Mouse (Mus musculus) liver, postnatal 0 days (tissue): ENCODE data around the gene Hist1h4b. TPM values are rescaled to one million over a fixed set of nuclear protein-coding genes. Genes with fewer than 3 reads are reported as not detected.
"Not testable (repeated sequence)": the region's sequence is repeated elsewhere in the genome, so short reads cannot be mapped to it uniquely, and the experiment has no call there.

Experiments used
- ATAC-seq: fragments of 200-750 bp; cut with Nextera tagmentation; 2 replicates; pipeline ENCODE4 v1.8.0; 2017; ENCODE audit warnings: mild to moderate bottlenecking, moderate library complexity
- DNase-seq: peaks from one replicate; pipeline ENCODE4 v3.0.0-alpha.2; 2016
- H3K27ac ChIP-seq: fragments of 300-500 bp; sonication (generic); 2 replicates; pipeline ENCODE4 v1.5.1; 2014; ENCODE audit warnings: antibody characterized with exemption, moderate library complexity, mild to moderate bottlenecking, low read depth
- H3K27me3 ChIP-seq: fragments of 300-500 bp; sonication (generic); 2 replicates; pipeline ENCODE4 v1.6.1; 2014; ENCODE audit warnings: low read length, control low read depth, mixed read lengths; ENCODE audit not compliant: insufficient read depth
- H3K36me3 ChIP-seq: fragments of 300-500 bp; sonication (generic); replicated peaks from 2 replicates; pipeline ENCODE4 v1.6.1; 2014; ENCODE audit warnings: mild to moderate bottlenecking, control low read depth, low read length, moderate library complexity, mixed read lengths; ENCODE audit not compliant: insufficient read depth
- H3K4me1 ChIP-seq: fragments of 300-500 bp; sonication (generic); 2 replicates; pipeline ENCODE4 v1.6.1; 2014; ENCODE audit warnings: antibody characterized with exemption, mild to moderate bottlenecking, control low read depth; ENCODE audit not compliant: insufficient read depth
- H3K4me2 ChIP-seq: fragments of 300-500 bp; sonication (generic); 2 replicates; pipeline ENCODE4 v1.6.1; 2014; ENCODE audit warnings: low read depth, mild to moderate bottlenecking, low read length, moderate library complexity, mixed read lengths
- H3K4me3 ChIP-seq: fragments of 300-500 bp; sonication (generic); 2 replicates; pipeline ENCODE4 v1.5.1; 2014; ENCODE audit warnings: low read depth, low read length
- H3K9ac ChIP-seq: fragments of 300-500 bp; sonication (generic); replicated peaks from 2 replicates; pipeline ENCODE4 v1.6.1; 2014; ENCODE audit warnings: mild to moderate bottlenecking, moderate library complexity
- H3K9me3 ChIP-seq: fragments of 300-500 bp; sonication (generic); 2 replicates; pipeline ENCODE4 v1.6.1; 2016; ENCODE audit warnings: mild to moderate bottlenecking, control low read depth, low read length, mixed read lengths
- CTCF ChIP-seq: sonication (generic); IDR thresholded peaks from 2 replicates; pipeline ENCODE4 v1.5.1; 2016; ENCODE audit warnings: antibody characterized with exemption, low read depth
- EP300 ChIP-seq: IDR thresholded peaks from 2 replicates; pipeline ENCODE4 v1.6.1; 2016; ENCODE audit warnings: antibody characterized with exemption, low read depth, mild to moderate bottlenecking
- WGBS: fragments of 180-500 bp; shearing (Covaris S2); extraction: QIAGEN DNeasy Blood & Tissue Kit; methylation state at CpG from one replicate; pipeline ENCODE4 v1.1.7; 2014; ENCODE audit not compliant: insufficient replicate concordance; 5-methylcytosine and 5-hydroxymethylcytosine counted together
- polyA plus RNA-seq: library from polyadenylated mRNA; unstranded; fragments of >200 nt; fragmentation: Nextera tagmentation; extraction: Ambion mirVana; gene quantifications from 2 replicates; pipeline ENCODE4 v1.2.1, GENCODE M21; 2015

Hist1h4b gene
- polyA plus RNA-seq, 1 experiment from 2014 or later: 3.2 TPM

DNA sequence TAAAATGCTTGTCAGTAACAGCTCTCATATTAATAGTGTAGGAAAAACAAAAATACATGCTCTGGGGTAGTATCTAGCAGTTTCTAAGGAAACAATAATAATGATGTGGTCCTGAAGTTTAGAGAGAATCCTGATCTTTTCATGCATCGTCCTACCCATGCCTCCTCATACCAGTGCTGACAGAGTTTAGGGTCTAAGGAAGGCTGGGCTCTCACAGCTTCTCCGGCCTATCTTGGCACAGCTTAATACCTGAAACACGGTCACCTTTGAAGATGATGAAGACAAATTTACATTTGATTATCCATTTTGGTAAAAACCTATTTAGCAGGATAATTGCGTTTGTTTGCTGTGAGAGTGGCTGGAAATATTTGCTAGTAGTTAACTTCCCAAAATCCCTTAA, 12.8 kb upstream of the Hist1h4b start:
- peak overlapping the region; percentile 53 for H3K9ac ChIP-seq
- 56% methylated on average over 4 of the region's 4 CpGs for WGBS
- H3K4me2 ChIP-seq: peak overlapping the region; percentile 65
- no peaks in the 10 kb centered on the region for H3K27me3 ChIP-seq
- peak overlapping the region; percentile 99 for H3K27ac ChIP-seq
- H3K36me3 ChIP-seq: no peaks in the 10 kb centered on the region
- no peak for ATAC-seq
- peaks cover 10% of the 10 kb centered on the region for H3K4me1 ChIP-seq
- TF ChIP-seq EP300 (no peak), CTCF (no peak)
- no peaks in the 10 kb centered on the region for H3K9me3 ChIP-seq
- DNase-seq: no peak
- H3K4me3 ChIP-seq: peak overlapping the region; percentile 51

DNA sequence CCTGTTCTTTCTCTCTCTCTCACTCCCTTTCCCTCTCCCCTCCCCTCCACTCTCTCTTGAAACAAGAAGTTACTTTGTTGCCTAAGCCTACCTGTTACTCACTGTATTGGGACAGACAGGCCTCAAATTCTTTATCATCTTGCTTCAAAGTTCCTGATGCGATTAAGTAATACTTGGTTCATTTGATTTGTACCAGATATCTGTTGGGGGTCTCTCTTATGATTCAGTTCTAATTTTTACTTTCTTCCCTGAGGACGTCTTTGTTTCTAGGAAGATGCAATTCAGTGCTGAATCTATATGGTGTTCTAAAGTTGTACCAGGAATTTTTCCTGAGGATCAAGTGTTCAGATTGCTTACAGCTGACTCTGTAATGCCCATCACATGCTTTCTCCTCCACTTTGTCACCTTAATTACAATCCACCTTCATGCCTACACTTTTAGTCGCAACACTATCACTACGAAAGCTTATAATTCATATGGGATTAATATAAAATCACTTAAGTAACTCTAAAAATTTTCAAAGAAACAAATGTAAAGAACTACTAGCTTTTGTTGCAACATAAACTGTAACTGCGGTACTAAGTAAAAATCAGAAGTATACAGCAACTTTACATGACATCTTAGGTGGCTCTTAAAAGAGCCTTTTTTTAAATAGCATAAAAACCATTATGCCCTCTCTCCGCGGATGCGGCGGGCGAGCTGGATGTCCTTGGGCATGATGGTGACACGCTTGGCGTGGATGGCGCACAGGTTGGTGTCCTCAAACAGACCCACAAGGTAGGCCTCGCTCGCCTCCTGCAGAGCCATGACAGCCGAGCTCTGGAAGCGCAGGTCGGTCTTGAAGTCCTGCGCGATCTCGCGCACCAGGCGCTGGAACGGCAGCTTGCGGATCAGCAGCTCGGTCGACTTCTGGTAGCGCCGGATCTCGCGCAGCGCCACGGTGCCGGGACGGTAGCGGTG, 12.1 kb upstream of the Hist1h4b start:
- H3K27me3 ChIP-seq: no peaks in the 10 kb centered on the region
- peak overlapping the region; percentile 65 for H3K4me2 ChIP-seq
- ATAC-seq (no peak), DNase-seq (no peak)
- peak; percentile 10; the same call in 1 of the 2 replicates for TF ChIP-seq EP300
- no peak for TF ChIP-seq CTCF
- peak overlapping the region; percentile 99 for H3K27ac ChIP-seq
- peaks cover 10% of the 10 kb centered on the region for H3K4me1 ChIP-seq
- WGBS: 3% methylated on average over 13 of the region's 36 CpGs
- H3K9me3 ChIP-seq: no peaks in the 10 kb centered on the region
- peak overlapping the region; percentile 53 for H3K9ac ChIP-seq
- H3K36me3 ChIP-seq: no peaks in the 10 kb centered on the region
- peak overlapping the region; percentile 51 for H3K4me3 ChIP-seq

DNA sequence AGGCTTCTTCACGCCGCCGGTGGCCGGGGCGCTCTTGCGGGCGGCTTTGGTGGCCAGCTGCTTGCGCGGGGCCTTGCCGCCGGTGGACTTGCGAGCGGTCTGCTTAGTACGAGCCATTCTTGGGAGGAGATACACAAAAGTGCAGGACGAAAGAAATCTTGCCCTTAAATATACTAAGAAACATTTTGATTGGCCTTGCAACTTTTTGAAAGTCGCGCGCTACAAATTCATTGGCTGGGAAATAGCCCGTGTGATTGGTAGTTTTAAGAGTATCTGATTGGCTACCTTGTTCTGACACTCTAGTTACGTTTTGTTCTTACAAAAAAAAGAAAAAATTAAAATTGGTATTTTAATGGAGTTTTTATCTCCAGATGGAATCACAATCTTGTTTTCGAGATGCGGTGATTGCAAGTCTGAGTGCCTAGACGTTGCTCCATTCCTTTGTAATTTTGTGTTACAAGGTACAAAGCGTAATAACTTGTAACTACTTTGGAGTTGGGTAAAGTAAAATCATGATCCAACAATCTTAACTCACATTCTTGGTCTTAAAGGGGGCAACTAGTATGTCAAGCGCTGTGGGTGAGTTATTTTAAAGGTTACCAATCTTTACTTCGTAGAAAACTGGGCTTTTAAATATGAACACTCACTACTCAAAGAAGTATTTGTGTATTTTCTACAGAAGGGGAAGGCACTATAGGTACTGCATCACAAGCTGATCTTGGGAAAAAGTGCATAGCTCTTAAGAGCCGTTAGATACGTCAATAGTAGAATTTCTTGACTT, 11.2 kb upstream of the Hist1h4b start, which contains the start of gene Hist1h3c:
Gene Hist1h3c (minus strand): TSS at position 222 of the 781 bp plus-strand sequence.
- DNase-seq (peak; percentile 87), ATAC-seq (peak; percentile 49)
- Histone ChIP-seq H3K9ac (peak within 1 kb of the TSS; percentile 53), H3K9me3 (no peaks in the 10 kb centered on the region), H3K4me3 (peak within 1 kb of the TSS; percentile 51), H3K27me3 (no peaks in the 10 kb centered on the region), H3K4me2 (peak within 1 kb of the TSS; percentile 65), H3K27ac (peak within 1 kb of the TSS; percentile 99), H3K4me1 (peaks cover 10% of the 10 kb centered on the region), H3K36me3 (no peaks in the 10 kb centered on the region)
- WGBS: under 1% methylated on average over 28 of the region's 28 CpGs
- TF ChIP-seq EP300 (no peak; the same call in none of the 2 replicates), CTCF (no peak)

DNA sequence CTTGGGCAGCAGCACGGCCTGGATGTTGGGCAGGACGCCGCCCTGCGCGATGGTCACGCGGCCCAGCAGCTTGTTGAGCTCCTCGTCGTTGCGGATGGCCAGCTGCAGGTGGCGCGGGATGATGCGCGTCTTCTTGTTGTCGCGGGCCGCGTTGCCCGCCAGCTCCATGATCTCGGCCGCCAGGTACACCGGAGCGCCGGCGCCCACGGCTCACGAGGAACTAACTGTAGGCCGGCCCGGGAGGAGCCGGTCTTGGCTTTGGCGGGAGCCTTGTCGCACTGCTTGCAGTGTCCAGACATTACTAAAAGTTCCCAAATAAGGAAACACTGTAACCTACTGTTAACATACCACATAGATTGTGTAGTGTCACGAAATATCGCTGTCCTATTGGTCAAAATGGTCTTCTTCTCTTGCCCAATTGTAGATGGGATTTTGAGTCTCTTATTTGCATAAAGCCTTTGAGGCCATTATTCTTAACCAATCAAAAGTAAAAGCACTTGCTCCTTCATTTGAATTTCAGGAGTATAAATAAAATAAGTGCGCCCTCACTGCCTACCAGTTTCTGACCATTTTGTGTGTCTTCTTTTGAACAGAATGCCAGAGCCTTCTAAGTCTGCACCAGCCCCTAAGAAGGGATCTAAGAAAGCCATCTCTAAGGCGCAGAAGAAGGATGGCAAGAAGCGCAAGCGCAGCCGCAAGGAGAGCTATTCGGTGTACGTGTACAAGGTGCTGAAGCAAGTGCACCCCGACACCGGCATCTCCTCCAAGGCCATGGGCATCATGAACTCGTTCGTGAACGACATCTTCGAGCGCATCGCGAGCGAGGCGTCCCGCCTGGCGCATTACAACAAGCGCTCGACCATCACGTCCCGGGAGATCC, 10.4 kb upstream of the Hist1h4b start, which contains the start of gene Hist1h2bb:
Gene Hist1h2bb (plus strand): TSS at position 534 of the 880 bp plus-strand sequence.
- peak within 1 kb of the TSS; percentile 99 for H3K27ac ChIP-seq
- peak; percentile 82 for DNase-seq
- peak within 1 kb of the TSS; percentile 53 for H3K9ac ChIP-seq
- not testable (repeated sequence) for H3K27me3 ChIP-seq, H3K36me3 ChIP-seq, H3K4me1 ChIP-seq, H3K9me3 ChIP-seq
- peak; percentile 82 for ATAC-seq
- TF ChIP-seq CTCF: peak; percentile 33
- peak; percentile 85 for TF ChIP-seq EP300
- under 1% methylated on average over 37 of the region's 58 CpGs for WGBS
- peak within 1 kb of the TSS; percentile 51 for H3K4me3 ChIP-seq
- H3K4me2 ChIP-seq: peak within 1 kb of the TSS; percentile 65

DNA sequence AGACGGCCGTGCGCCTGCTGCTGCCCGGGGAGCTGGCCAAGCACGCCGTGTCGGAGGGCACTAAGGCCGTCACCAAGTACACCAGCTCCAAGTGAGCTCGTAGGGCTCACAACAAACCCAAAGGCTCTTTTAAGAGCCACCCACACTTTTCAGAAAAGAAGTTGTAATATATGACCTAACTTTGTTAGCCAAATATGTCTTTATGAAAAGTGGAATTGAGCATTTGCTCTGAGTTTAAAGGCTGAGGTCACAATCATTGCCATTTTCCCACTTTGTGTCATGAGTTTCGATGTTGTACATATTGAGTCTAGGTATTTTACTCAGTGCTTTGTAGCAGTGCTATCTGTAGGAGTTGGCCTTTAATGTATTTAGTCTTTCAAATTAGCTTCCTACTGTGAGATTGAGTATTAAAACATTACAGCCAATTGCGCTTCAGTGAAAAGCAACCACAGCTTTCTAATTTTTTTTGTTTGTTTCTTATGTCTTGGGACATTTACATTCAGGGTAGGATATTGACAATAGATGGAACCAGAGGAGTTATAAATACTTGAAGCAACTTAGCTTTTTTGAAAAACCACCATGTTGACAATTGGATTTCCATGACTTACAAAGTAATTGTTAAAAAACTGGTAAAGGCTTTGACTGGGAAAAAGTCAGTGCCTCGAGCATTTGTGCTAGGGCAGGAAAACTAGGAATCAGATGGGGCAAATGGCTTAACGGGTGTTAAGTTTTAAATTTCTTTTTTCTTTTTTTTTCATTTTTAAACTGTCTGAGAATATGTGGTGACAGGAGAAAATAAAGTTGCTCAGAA, 9.5 kb upstream of the Hist1h4b start:
- TF ChIP-seq EP300: no peak
- TF ChIP-seq CTCF: no peak
- no peaks in the 10 kb centered on the region for H3K36me3 ChIP-seq
- H3K4me2 ChIP-seq: peak overlapping the region; percentile 65
- H3K9ac ChIP-seq: peak overlapping the region; percentile 53
- peak overlapping the region; percentile 99 for H3K27ac ChIP-seq
- no peak for DNase-seq
- 8% methylated on average over 10 of the region's 13 CpGs for WGBS
- H3K4me1 ChIP-seq: peaks cover 10% of the 10 kb centered on the region
- ATAC-seq: peak; percentile 5
- no peaks in the 10 kb centered on the region for H3K27me3 ChIP-seq
- peak overlapping the region; percentile 51 for H3K4me3 ChIP-seq
- H3K9me3 ChIP-seq: no peaks in the 10 kb centered on the region
